Mouse (Mus musculus) small intestine, adult 2 months (tissue): ENCODE data around the gene Nup205. TPM values are rescaled to one million over a fixed set of nuclear protein-coding genes. Genes with fewer than 3 reads are reported as not detected.

Experiments
- H3K27ac ChIP-seq: fragments of 200-500 bp; 2 replicates; pipeline ENCODE4 v1.5.1; 2012; ENCODE audit warnings: low read depth, low read length, control low read depth, inconsistent platforms; ENCODE audit not compliant: insufficient read depth
- H3K27me3 ChIP-seq: fragments of 200-500 bp; 2 replicates; pipeline ENCODE4 v1.6.1; 2012; ENCODE audit warnings: mild to moderate bottlenecking, moderate library complexity, low read length, inconsistent platforms; ENCODE audit not compliant: control insufficient read depth, insufficient read depth
- H3K36me3 ChIP-seq: fragments of 200-500 bp; 2 replicates; pipeline ENCODE4 v1.6.1; 2012; ENCODE audit warnings: mild to moderate bottlenecking, low read length, control low read depth, inconsistent platforms; ENCODE audit not compliant: control insufficient read depth, insufficient read depth
- H3K4me1 ChIP-seq: fragments of 200-500 bp; 2 replicates; pipeline ENCODE4 v1.6.1; 2012; ENCODE audit warnings: low read length, inconsistent platforms, mixed read lengths; ENCODE audit not compliant: control insufficient read depth, insufficient read depth, insufficient read length
- H3K4me3 ChIP-seq: fragments of 200-500 bp; 2 replicates; pipeline ENCODE4 v1.5.1; 2012; ENCODE audit warnings: low read depth, mild to moderate bottlenecking, control low read depth, inconsistent platforms, low read length, moderate library complexity
- CTCF ChIP-seq: fragments of 200-500 bp; IDR thresholded peaks from 2 replicates; pipeline ENCODE4 v1.5.1; 2012; ENCODE audit warnings: low read depth, mild to moderate bottlenecking, control low read depth, inconsistent platforms, low read length, moderate library complexity, mixed read lengths; ENCODE audit not compliant: insufficient replicate concordance, insufficient read length; ENCODE audit errors: extremely low read depth
- POLR2A ChIP-seq: fragments of 200-500 bp; IDR thresholded peaks from 2 replicates; pipeline ENCODE4 v1.6.1; 2012; ENCODE audit warnings: low read depth, mild to moderate bottlenecking, control low read depth, inconsistent platforms, low read length, moderate library complexity
- WGBS: fragments of 180-500 bp; shearing (Covaris S2); methylation state at CpG from one replicate; pipeline ENCODE4 v1.1.7; 2018; 5-methylcytosine and 5-hydroxymethylcytosine counted together
- polyA plus RNA-seq: library from polyadenylated mRNA; depleted of rRNA; stranded (reverse); fragments of >200 nt; gene quantifications from 2 replicates; pipeline ENCODE4 v1.2.3, GENCODE M21; 2012

Nup205 gene
- polyA plus RNA-seq, 1 experiment, result 7.1 TPM

- 75% methylated on average over 17 of the region's 17 CpGs for WGBS
- no peak for TF ChIP-seq POLR2A
- TF ChIP-seq CTCF, result no peak
- no peaks in the 10 kb centered on the region for H3K27me3 ChIP-seq
- H3K36me3 ChIP-seq, result peaks cover 4% of the 10 kb centered on the region; the same call in 1 of the 2 replicates
- peaks cover 14% of the 10 kb centered on the region; the same call in 1 of the 2 replicates for H3K4me1 ChIP-seq
- H3K4me3 ChIP-seq, result no peak overlapping the region
- no peak overlapping the region for H3K27ac ChIP-seq
Observed at GRCm38 (mm10) chr6:35251807-35252476, 74.7 kb downstream of the Nup205 start.

GRCm38 (mm10) chr6:35252477-35253346 lies 75.5 kb downstream of the Nup205 start:
- Histone ChIP-seq H3K36me3 (no peaks in the 10 kb centered on the region), H3K27me3 (no peaks in the 10 kb centered on the region), H3K4me1 (peaks cover 14% of the 10 kb centered on the region; the same call in 1 of the 2 replicates), H3K27ac (peak overlapping the region; percentile 71), H3K4me3 (peak overlapping the region; percentile 89)
- WGBS, result 1% methylated on average over 60 of the region's 60 CpGs
- peak; percentile 83 for TF ChIP-seq POLR2A
- peak; percentile 79 for TF ChIP-seq CTCF

GRCm38 (mm10) chr6:35253474-35253873 lies 76.3 kb downstream of the Nup205 start:
- Histone ChIP-seq H3K4me1 (peaks cover 14% of the 10 kb centered on the region), H3K36me3 (no peaks in the 10 kb centered on the region), H3K27ac (peak overlapping the region; percentile 71; the same call in 1 of the 2 replicates), H3K4me3 (no peak overlapping the region), H3K27me3 (no peaks in the 10 kb centered on the region)
- no peak for TF ChIP-seq CTCF
- no peak for TF ChIP-seq POLR2A
- 36% methylated on average over 5 of the region's 5 CpGs for WGBS

DNA sequence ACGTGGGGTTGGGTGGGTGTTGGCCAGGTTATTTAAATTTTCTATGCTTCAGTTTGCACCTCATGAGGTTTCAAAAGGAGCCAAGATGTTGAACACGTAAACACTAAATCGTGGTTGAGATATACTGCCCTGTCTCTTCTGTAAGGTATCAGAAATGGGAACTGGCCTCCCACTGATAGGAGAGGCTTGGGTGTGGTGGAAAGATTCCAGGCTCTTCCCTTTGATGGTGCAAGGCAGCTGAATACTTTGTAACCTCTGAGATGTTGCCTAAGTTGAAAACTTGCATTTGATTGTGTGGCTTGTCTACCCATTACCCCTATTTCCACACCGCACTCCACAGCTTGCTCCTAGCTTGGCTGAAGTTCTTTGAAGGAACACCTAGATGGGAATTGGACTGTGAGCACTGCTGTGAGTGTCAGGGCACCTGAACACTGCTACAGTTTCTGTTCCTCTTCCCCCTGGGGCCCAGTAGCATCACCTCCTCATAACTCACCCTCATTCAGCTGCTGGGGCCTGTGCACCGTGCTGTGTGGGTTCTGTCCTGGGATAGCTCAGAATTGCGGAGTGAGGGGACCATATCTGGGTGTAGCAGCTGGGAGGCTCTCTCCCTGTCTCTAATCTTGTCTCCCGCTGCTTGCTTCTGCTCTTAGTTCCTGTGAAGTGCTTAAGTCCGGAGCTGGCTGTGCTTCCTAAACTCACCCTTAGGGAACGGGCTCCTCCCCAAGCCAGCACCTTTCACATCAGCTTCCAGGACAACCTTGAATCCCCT lies 77.1 kb downstream of the Nup205 start:
- no peaks in the 10 kb centered on the region for H3K27me3 ChIP-seq

GRCm38 (mm10) chr6:35255017-35255416 lies 77.8 kb downstream of the Nup205 start:
- Histone ChIP-seq H3K36me3 (no peaks in the 10 kb centered on the region), H3K4me1 (peaks cover 14% of the 10 kb centered on the region), H3K4me3 (no peak overlapping the region), H3K27ac (no peak overlapping the region), H3K27me3 (no peaks in the 10 kb centered on the region)
- TF ChIP-seq POLR2A (no peak), CTCF (no peak)
- 79% methylated on average over 12 of the region's 12 CpGs for WGBS

More for the DNA sequence above, 77.1 kb downstream of the Nup205 start:
- WGBS, result 48% methylated on average over 9 of the region's 9 CpGs
- no peak overlapping the region for H3K27ac ChIP-seq
- no peak for TF ChIP-seq POLR2A
- H3K4me3 ChIP-seq, result no peak overlapping the region
- no peaks in the 10 kb centered on the region for H3K36me3 ChIP-seq
- peaks cover 14% of the 10 kb centered on the region for H3K4me1 ChIP-seq

GRCm38 (mm10) chr6:35256691-35257090 lies 79.5 kb downstream of the Nup205 start:
- TF ChIP-seq CTCF, result no peak
- no peak for TF ChIP-seq POLR2A
- peaks cover 9% of the 10 kb centered on the region for H3K36me3 ChIP-seq
- 31% methylated on average over 7 of the region's 7 CpGs for WGBS
- H3K4me1 ChIP-seq, result peaks cover 16% of the 10 kb centered on the region
- no peaks in the 10 kb centered on the region for H3K27me3 ChIP-seq
- no peak overlapping the region for H3K27ac ChIP-seq
- no peak overlapping the region for H3K4me3 ChIP-seq
